Mouse (Mus musculus) small intestine, adult 2 months (tissue): Measurements from ENCODE around the gene Ptpn21.

Experiments
- CTCF ChIP-seq: fragments of 200-500 bp; IDR thresholded peaks from 2 replicates; pipeline ENCODE4 v1.5.1; 2012; ENCODE audit warnings: low read depth, mild to moderate bottlenecking, control low read depth, inconsistent platforms, low read length, moderate library complexity, mixed read lengths; ENCODE audit not compliant: insufficient replicate concordance, insufficient read length; ENCODE audit errors: extremely low read depth
- POLR2A ChIP-seq: fragments of 200-500 bp; IDR thresholded peaks from 2 replicates; pipeline ENCODE4 v1.6.1; 2012; ENCODE audit warnings: low read depth, mild to moderate bottlenecking, control low read depth, inconsistent platforms, low read length, moderate library complexity

GRCm38 (mm10) chr12:98724976-98725375, 12.2 kb downstream of the Ptpn21 start:
- TF ChIP-seq CTCF = no peak
- no peak for TF ChIP-seq POLR2A
